Mouse (Mus musculus): ENCODE data around the gene Sipa1l3. TPM values are rescaled to one million over a fixed set of nuclear protein-coding genes. Genes with fewer than 3 reads are reported as not detected.

Sipa1l3 gene
- polyA plus RNA-seq, 1 experiment from 2014 or later = 22.0 TPM

- 74% methylated on average over 6 of the region's 6 CpGs for WGBS
- peaks cover 37% of the 10 kb centered on the region for H3K36me3 ChIP-seq (ENCODE audit: control insufficient read depth, insufficient read depth, low read length)
- no peaks in the 10 kb centered on the region for H3K27me3 ChIP-seq (ENCODE audit: control insufficient read depth, insufficient read depth, low read length)
- H3K9me3 ChIP-seq (ENCODE audit: control insufficient read depth, low read depth, low read length) = no peaks in the 10 kb centered on the region
- H3K4me3 ChIP-seq (ENCODE audit: low read depth, low read length) = no peak overlapping the region
- H3K9ac ChIP-seq (replicated peaks; ENCODE audit: low read depth, low read length) = no peak overlapping the region
- no peak for ATAC-seq (ENCODE audit: insufficient number of reproducible peaks, insufficient read depth, low FRiP score, low read depth)
- H3K4me1 ChIP-seq (ENCODE audit: control insufficient read depth, insufficient read depth, low read length) = no peaks in the 10 kb centered on the region
- H3K27ac ChIP-seq (ENCODE audit: low read length) = no peak overlapping the region
- no peak overlapping the region for H3K4me2 ChIP-seq (replicated peaks; ENCODE audit: low read depth, low read length)
These were observed 191.4 kb downstream of the Sipa1l3 start for GRCm38 (mm10) chr7:29327087-29327486.

GRCm38 (mm10) chr7:29319337-29320307 is 198.8 kb downstream of the Sipa1l3 start:
- ATAC-seq (ENCODE audit: insufficient number of reproducible peaks, insufficient read depth, low FRiP score, low read depth) = no peak
- Histone ChIP-seq H3K9me3 (ENCODE audit: control insufficient read depth, low read depth, low read length) (no peaks in the 10 kb centered on the region), H3K4me2 (replicated peaks; ENCODE audit: low read depth, low read length) (peak overlapping the region; percentile 42), H3K4me1 (ENCODE audit: control insufficient read depth, insufficient read depth, low read length) (peaks cover 50% of the 10 kb centered on the region), H3K27me3 (ENCODE audit: control insufficient read depth, insufficient read depth, low read length) (no peaks in the 10 kb centered on the region), H3K9ac (replicated peaks; ENCODE audit: low read depth, low read length) (0 out of 2 replicates have a peak overlapping the region, but pooled peaks have one; percentile 1), H3K4me3 (ENCODE audit: low read depth, low read length) (peak overlapping the region; percentile 4; the same call in 1 of the 2 replicates), H3K27ac (ENCODE audit: low read length) (peak overlapping the region; percentile 88), H3K36me3 (ENCODE audit: control insufficient read depth, insufficient read depth, low read length) (peaks cover 10% of the 10 kb centered on the region; the same call in 1 of the 2 replicates)
- 12% methylated on average over 19 of the region's 19 CpGs for WGBS

- WGBS = 4% methylated on average over 18 of the region's 18 CpGs
- H3K4me1 ChIP-seq (ENCODE audit: control insufficient read depth, insufficient read depth, low read length) = peaks cover 50% of the 10 kb centered on the region
- H3K4me3 ChIP-seq (ENCODE audit: low read depth, low read length) = peak overlapping the region; percentile 4; the same call in 1 of the 2 replicates
- no peaks in the 10 kb centered on the region for H3K9me3 ChIP-seq (ENCODE audit: control insufficient read depth, low read depth, low read length)
- peak overlapping the region; percentile 1; the same call in 1 of the 2 replicates for H3K9ac ChIP-seq (replicated peaks; ENCODE audit: low read depth, low read length)
- peak overlapping the region; percentile 88 for H3K27ac ChIP-seq (ENCODE audit: low read length)
- peak overlapping the region; percentile 42 for H3K4me2 ChIP-seq (replicated peaks; ENCODE audit: low read depth, low read length)
- peaks cover 4% of the 10 kb centered on the region; the same call in 1 of the 2 replicates for H3K36me3 ChIP-seq (ENCODE audit: control insufficient read depth, insufficient read depth, low read length)
- peak; percentile 16; the same call in 1 of the 2 replicates for ATAC-seq (ENCODE audit: insufficient number of reproducible peaks, insufficient read depth, low FRiP score, low read depth)
- H3K27me3 ChIP-seq (ENCODE audit: control insufficient read depth, insufficient read depth, low read length) = no peaks in the 10 kb centered on the region
These were observed 200.1 kb downstream of the Sipa1l3 start for GRCm38 (mm10) chr7:29318115-29318911.

GRCm38 (mm10) chr7:29317558-29317957 is 200.9 kb downstream of the Sipa1l3 start:
- H3K36me3 ChIP-seq (ENCODE audit: control insufficient read depth, insufficient read depth, low read length) = no peaks in the 10 kb centered on the region; the same call in 1 of the 2 replicates
- peak overlapping the region; percentile 88 for H3K27ac ChIP-seq (ENCODE audit: low read length)
- peaks cover 53% of the 10 kb centered on the region for H3K4me1 ChIP-seq (ENCODE audit: control insufficient read depth, insufficient read depth, low read length)
- no peaks in the 10 kb centered on the region for H3K27me3 ChIP-seq (ENCODE audit: control insufficient read depth, insufficient read depth, low read length)
- ATAC-seq (ENCODE audit: insufficient number of reproducible peaks, insufficient read depth, low FRiP score, low read depth) = peak; percentile 50; the same call in 1 of the 2 replicates
- H3K9ac ChIP-seq (replicated peaks; ENCODE audit: low read depth, low read length) = 0 out of 2 replicates have a peak overlapping the region, but pooled peaks have one; percentile 6
- no peak overlapping the region for H3K4me3 ChIP-seq (ENCODE audit: low read depth, low read length)
- H3K9me3 ChIP-seq (ENCODE audit: control insufficient read depth, low read depth, low read length) = no peaks in the 10 kb centered on the region
- 2% methylated on average over 2 of the region's 2 CpGs for WGBS
- peak overlapping the region; percentile 42 for H3K4me2 ChIP-seq (replicated peaks; ENCODE audit: low read depth, low read length)

GRCm38 (mm10) chr7:29316976-29317375 is 201.5 kb downstream of the Sipa1l3 start:
- Histone ChIP-seq H3K4me3 (ENCODE audit: low read depth, low read length) (no peak overlapping the region), H3K9me3 (ENCODE audit: control insufficient read depth, low read depth, low read length) (no peaks in the 10 kb centered on the region), H3K4me1 (ENCODE audit: control insufficient read depth, insufficient read depth, low read length) (peaks cover 53% of the 10 kb centered on the region), H3K4me2 (replicated peaks; ENCODE audit: low read depth, low read length) (peak overlapping the region; percentile 42), H3K9ac (replicated peaks; ENCODE audit: low read depth, low read length) (0 out of 2 replicates have a peak overlapping the region, but pooled peaks have one; percentile 6), H3K27ac (ENCODE audit: low read length) (peak overlapping the region; percentile 88), H3K36me3 (ENCODE audit: control insufficient read depth, insufficient read depth, low read length) (no peaks in the 10 kb centered on the region; the same call in 1 of the 2 replicates), H3K27me3 (ENCODE audit: control insufficient read depth, insufficient read depth, low read length) (no peaks in the 10 kb centered on the region)
- ATAC-seq (ENCODE audit: insufficient number of reproducible peaks, insufficient read depth, low FRiP score, low read depth) = peak; percentile 54
- WGBS = 4% methylated on average over 10 of the region's 10 CpGs

- Histone ChIP-seq H3K4me2 (replicated peaks; ENCODE audit: low read depth, low read length) (no peak overlapping the region), H3K9ac (replicated peaks; ENCODE audit: low read depth, low read length) (no peak overlapping the region), H3K4me1 (ENCODE audit: control insufficient read depth, insufficient read depth, low read length) (peaks cover 49% of the 10 kb centered on the region), H3K27me3 (ENCODE audit: control insufficient read depth, insufficient read depth, low read length) (no peaks in the 10 kb centered on the region), H3K27ac (ENCODE audit: low read length) (peak overlapping the region; percentile 35; the same call in 1 of the 2 replicates), H3K9me3 (ENCODE audit: control insufficient read depth, low read depth, low read length) (no peaks in the 10 kb centered on the region), H3K36me3 (ENCODE audit: control insufficient read depth, insufficient read depth, low read length) (no peaks in the 10 kb centered on the region; the same call in 1 of the 2 replicates), H3K4me3 (ENCODE audit: low read depth, low read length) (no peak overlapping the region)
- 53% methylated on average over 17 of the region's 17 CpGs for WGBS
- 0 out of 2 replicates have a peak, but pooled peaks have one; percentile 3 for ATAC-seq (ENCODE audit: insufficient number of reproducible peaks, insufficient read depth, low FRiP score, low read depth)
These were observed 202.2 kb downstream of the Sipa1l3 start for GRCm38 (mm10) chr7:29316137-29316734.

- ATAC-seq (ENCODE audit: insufficient number of reproducible peaks, insufficient read depth, low FRiP score, low read depth) = no peak
- peaks cover 42% of the 10 kb centered on the region for H3K4me1 ChIP-seq (ENCODE audit: control insufficient read depth, insufficient read depth, low read length)
- 78% methylated on average over 13 of the region's 13 CpGs for WGBS
These were observed 203.4 kb downstream of the Sipa1l3 start for GRCm38 (mm10) chr7:29314844-29315628.

More at GRCm38 (mm10) chr7:29314844-29315628, 203.4 kb downstream of the Sipa1l3 start:
- H3K36me3 ChIP-seq (ENCODE audit: control insufficient read depth, insufficient read depth, low read length) = no peaks in the 10 kb centered on the region; the same call in 1 of the 2 replicates
- H3K9me3 ChIP-seq (ENCODE audit: control insufficient read depth, low read depth, low read length) = no peaks in the 10 kb centered on the region
- H3K9ac ChIP-seq (replicated peaks; ENCODE audit: low read depth, low read length) = no peak overlapping the region
- H3K4me2 ChIP-seq (replicated peaks; ENCODE audit: low read depth, low read length) = no peak overlapping the region
- H3K4me3 ChIP-seq (ENCODE audit: low read depth, low read length) = no peak overlapping the region
- H3K27ac ChIP-seq (ENCODE audit: low read length) = no peak overlapping the region
- no peaks in the 10 kb centered on the region for H3K27me3 ChIP-seq (ENCODE audit: control insufficient read depth, insufficient read depth, low read length)

Measured in stomach, embryonic 14.5 days (tissue).